Mouse (Mus musculus) gastrocnemius, adult 2 months (tissue): ENCODE data around the gene Itgb4. TPM values are rescaled to one million over a fixed set of nuclear protein-coding genes. Genes with fewer than 3 reads are reported as not detected.

ENCODE experiments used
- DNase-seq: peaks from one replicate; pipeline ENCODE4 v3.0.0; 2022
- H3K27ac ChIP-seq: fragments of 200-600 bp; 2 replicates; pipeline ENCODE4 v1.8.1; 2022; ENCODE audit warnings: mild to moderate bottlenecking
- H3K4me3 ChIP-seq: fragments of 200-600 bp; 2 replicates; pipeline ENCODE4 v1.8.1; 2022; ENCODE audit warnings: mild to moderate bottlenecking, moderate library complexity
- CTCF ChIP-seq: fragments of 200-600 bp; IDR thresholded peaks from 2 replicates; pipeline ENCODE4 v1.8.1; 2022; ENCODE audit warnings: antibody characterized with exemption, mild to moderate bottlenecking, moderate library complexity
- intact Hi-C: fragments of 180-260 bp; cut with DNase I; formaldehyde crosslinking; loops from one replicate; pipeline ENCODE4 v1.15.1; 2025
- total RNA-seq, 2 experiments: library from RNA; stranded (reverse); gene quantifications; 2 replicates each; pipeline ENCODE4 v1.2.3; 2021

The Itgb4 gene
- total RNA-seq, 2 experiments from 2014 or later = 4.2 to 4.5 TPM

DNA sequence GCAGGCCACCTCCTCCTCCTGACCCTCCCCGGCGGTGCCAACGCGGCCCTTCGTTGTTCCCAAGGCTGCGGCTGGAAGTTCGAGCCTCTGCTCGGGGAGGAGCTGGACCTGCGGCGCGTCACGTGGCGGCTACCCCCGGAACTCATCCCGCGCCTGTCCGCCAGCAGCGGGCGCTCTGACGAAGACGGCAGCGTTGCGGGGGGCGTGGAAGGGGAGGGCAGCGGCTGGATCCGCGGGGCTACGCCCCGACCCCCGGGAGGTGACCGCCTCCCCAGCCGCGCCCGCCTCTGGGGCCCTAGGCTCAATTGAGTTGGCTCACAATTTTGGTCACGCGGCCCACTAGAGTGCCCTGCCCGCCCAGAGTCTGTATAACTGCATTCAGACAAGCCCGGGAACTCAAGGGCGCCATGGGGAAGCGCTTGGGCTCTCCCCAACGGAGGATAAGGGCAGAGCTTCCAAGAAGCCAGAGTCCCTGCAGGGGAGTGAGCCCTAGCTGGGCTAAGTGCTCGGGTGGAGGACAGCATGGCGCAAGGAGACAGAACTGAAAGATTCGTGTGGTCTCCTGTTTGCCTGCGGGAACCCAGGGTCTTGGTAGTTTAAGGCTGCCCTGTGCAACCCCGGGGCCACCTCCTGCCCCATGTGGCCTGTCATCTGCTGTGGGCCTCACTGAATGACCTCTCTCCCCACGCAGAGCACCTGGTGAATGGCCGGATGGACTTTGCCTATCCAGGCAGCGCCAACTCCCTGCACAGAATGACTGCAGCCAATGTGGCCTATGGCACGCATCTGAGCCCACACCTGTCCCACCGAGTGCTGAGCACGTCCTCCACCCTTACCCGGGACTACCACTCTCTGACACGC is 30.6 kb downstream of the Itgb4 start:
- intact Hi-C loops = no loop called here
- peak overlapping the region; percentile 65 for H3K4me3 ChIP-seq
- peak; percentile 90 for DNase-seq
- TF ChIP-seq CTCF = peak; percentile 66
- peak overlapping the region; percentile 80 for H3K27ac ChIP-seq

DNA sequence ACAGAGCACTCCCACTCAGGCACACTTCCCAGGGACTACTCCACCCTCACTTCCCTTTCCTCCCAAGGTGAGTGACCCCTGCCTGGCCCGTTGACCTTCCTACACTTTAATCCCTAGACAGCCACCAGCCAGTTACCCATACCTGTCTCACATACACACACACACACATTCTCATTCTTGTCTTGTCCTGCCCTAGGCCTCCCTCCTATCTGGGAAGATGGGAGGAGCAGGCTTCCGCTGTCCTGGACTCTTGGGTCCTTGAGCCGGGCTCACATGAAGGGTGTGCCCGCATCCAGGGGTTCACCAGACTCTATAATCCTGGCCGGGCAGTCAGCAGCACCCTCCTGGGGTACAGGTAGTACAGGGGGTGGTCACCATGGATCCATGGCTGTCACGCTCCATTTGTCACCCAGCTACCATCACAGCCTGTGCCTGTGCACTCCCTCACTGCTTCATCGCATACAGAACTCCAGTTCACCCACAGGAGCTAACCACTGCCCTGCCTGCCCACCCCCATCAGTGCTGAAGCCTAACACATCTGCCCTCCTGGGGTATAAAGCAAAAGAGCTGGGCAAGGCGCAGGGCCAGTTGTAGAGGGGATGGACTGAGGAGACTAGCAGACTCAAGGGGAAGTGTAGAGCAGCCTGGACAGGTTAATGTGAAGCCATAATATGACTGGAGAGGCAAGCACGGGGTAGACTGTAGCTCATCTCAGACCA is 31.4 kb downstream of the Itgb4 start:
- no peak for DNase-seq
- TF ChIP-seq CTCF = no peak
- peak overlapping the region; percentile 65; the same call in 1 of the 2 replicates for H3K4me3 ChIP-seq
- peak overlapping the region; percentile 80 for H3K27ac ChIP-seq
- intact Hi-C loops = no loop called here

DNA sequence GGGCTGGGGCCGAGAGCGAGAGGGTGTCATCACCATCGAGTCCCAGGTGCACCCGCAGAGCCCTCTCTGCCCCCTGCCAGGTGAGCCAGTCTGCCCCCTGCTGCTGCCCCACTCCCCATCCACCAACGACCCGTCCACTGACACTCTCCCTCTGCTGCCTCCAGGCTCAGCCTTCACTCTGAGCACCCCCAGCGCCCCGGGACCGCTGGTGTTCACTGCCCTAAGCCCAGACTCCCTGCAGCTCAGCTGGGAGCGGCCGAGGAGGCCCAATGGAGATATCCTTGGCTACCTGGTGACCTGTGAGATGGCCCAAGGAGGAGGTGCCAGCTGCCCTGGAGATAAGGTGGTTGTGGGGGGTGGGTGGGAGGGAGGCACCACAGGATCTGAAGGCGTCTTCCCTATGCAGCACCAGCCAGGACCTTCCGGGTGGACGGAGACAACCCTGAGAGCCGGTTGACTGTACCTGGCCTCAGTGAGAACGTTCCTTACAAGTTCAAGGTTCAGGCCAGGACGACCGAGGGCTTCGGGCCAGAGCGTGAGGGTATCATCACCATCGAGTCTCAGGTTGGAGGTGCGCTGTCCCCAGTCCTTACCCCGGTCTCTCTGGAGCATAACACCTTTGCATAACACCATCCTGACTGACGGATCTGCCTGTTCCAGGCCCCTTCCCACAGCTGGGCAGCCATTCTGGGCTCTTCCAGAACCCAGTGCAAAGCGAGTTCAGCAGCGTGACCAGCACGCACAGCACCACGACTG is 32.8 kb downstream of the Itgb4 start:
- no peak for DNase-seq
- Histone ChIP-seq H3K27ac (no peak overlapping the region), H3K4me3 (no peak overlapping the region)
- TF ChIP-seq CTCF = no peak
- intact Hi-C loops = no loop called here

DNA sequence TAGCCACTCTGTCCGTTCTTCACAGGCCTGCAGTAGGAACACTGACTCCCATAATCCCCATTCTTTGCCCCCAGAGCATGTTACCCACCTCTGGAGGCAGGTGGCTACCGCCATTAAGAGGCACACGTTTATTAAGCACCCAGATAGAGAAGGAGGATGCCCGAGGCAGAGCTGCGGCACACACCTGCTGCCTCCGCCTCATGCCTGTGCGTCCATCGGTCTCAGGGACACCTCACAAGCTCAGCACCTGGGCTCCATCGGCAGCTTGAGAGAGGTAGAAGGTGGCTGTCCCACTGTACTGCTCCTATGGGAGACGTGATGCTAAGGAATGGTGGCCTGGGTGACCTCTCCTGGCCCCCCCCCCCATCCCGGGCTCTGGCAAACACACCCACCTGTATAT is 33.9 kb downstream of the Itgb4 start:
- TF ChIP-seq CTCF = no peak
- intact Hi-C loops = no loop called here
- DNase-seq = no peak

DNA sequence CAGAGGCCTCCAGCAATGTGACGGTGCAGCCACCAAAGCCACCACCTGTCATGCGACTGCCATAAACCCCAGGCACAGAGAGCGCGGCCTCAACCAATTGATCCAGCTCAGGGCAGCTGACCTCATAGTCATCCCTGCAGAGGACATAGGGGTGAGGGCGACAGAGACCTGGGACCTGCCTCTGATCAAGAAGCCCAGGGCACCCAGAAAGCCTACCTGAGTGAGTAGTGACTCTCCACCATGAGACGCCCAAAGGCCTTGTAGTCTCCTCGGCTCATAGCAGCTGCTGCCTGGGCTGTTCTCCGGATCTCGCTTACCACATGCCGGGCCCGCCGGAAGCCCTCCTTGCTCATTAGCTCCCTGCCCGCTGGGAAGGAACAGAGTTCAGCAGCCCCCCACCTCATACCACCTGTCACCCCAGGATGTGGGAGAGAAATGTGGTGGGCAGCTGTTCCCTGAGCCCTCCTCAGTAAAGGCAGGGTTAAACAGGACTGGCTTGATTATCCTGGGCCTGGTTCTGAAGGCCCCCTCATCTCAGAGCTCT is 34.4 kb downstream of the Itgb4 start:
- no peak for DNase-seq
- TF ChIP-seq CTCF = no peak
- H3K4me3 ChIP-seq = no peak overlapping the region
- no peak overlapping the region for H3K27ac ChIP-seq
- intact Hi-C loops = no loop called here

More for the DNA sequence above, 33.9 kb downstream of the Itgb4 start:
- no peak overlapping the region for H3K4me3 ChIP-seq
- no peak overlapping the region for H3K27ac ChIP-seq

DNA sequence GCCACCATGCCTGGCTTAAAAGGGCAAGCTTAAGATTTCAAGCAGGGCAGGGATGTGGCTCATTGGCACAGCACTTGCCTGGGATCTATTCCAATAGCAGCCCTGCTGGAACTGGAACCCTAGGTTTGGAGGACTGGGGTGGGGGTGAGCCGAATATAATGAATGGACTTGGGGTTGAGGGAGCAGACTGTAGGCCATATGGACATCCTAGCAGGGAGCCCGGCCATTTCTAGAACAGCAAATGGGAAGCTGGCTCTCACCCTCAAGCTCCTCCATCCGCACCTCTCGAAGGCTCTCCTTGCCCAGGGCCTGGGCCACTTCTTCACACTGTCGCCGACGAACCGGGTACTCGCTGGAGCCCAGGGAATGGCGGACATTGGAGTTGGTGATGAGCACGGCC is 35.2 kb downstream of the Itgb4 start:
- H3K27ac ChIP-seq = no peak overlapping the region
- H3K4me3 ChIP-seq = no peak overlapping the region
- no peak for TF ChIP-seq CTCF
- DNase-seq = no peak
- intact Hi-C loops = no loop called here

DNA sequence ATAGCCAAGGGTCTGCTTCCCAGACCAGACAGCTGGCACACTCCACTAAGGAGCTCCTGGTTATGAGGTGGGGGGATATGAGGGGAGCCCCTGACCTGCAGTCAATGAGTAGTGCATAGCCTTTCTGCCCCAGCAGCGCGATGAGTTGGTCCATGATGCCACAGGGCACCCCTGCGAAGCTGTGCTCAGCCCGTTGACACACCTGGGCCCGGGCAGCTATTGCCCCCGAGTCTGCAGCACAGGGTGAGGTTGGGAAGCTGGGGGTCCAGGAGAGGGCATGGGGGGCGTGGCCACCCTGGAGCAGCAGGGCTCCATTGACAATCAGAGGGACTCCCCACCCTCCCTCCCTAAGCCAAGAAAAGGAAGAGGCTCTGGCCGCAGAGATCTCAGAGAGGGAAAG is 35.6 kb downstream of the Itgb4 start:
- DNase-seq = no peak
- TF ChIP-seq CTCF = no peak
- no peak overlapping the region for H3K27ac ChIP-seq
- intact Hi-C loops = no loop called here
- H3K4me3 ChIP-seq = no peak overlapping the region

DNA sequence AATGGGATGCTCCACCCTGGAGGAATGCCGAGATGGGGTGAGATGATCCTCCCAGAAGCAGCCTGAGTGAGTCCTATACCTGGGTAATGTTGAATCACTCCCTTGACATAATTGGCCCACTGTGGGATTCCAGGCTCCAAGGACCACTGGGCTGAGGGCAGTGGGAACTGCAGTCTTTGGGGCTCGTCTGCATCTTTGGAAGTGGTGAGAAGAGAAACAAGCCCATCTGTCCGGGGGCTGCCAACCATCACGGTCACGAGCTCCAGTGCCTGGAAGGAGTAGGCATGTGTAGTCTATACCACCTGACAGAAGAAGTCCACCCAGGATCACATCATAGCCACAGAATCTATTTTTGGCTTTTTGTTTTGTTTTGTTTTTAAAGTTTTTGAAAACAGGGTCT is 36.4 kb downstream of the Itgb4 start:
- intact Hi-C loops = no loop called here
- no peak overlapping the region for H3K27ac ChIP-seq

DNA sequence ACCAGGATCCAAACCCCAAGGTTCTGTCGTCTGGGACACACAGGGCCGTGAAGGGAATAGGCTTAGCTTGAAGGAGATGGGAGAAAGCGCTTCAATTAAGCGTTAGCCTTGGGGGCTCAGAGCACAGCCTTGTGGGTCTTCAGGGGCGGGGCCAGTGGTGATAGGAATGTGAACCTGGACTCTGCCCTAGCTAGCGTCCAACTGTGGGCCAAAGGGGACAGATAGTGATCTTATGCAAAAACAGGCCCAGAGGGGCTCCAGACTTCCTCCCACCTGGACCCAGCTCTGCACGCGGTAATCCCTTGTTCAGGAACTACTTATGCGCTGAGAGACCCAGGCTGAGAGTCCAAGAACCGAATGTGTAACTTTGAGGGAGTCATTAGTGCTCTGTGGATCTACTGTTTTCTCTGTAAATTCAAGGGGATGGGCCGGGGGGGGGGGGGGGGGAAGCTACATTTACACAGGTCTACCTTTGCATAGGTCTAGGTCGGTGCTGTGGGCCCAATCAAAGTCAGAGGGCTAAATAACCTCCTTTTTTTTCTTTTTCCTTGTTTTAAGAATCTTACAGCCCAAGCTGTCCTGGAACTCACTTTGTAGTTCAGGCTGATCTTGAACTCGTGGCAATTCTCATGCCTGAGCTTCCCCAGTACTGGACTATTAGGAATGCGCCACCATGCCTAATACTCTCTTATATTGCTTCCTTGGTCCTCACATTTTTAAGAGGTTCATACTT is 37.2 kb downstream of the Itgb4 start:
- no peak for TF ChIP-seq CTCF
- H3K27ac ChIP-seq = peak overlapping the region; percentile 83
- intact Hi-C loops = no loop called here
- peak overlapping the region; percentile 72 for H3K4me3 ChIP-seq
- no peak for DNase-seq

More for the DNA sequence above, 36.4 kb downstream of the Itgb4 start:
- no peak for DNase-seq
- no peak overlapping the region for H3K4me3 ChIP-seq
- no peak for TF ChIP-seq CTCF

DNA sequence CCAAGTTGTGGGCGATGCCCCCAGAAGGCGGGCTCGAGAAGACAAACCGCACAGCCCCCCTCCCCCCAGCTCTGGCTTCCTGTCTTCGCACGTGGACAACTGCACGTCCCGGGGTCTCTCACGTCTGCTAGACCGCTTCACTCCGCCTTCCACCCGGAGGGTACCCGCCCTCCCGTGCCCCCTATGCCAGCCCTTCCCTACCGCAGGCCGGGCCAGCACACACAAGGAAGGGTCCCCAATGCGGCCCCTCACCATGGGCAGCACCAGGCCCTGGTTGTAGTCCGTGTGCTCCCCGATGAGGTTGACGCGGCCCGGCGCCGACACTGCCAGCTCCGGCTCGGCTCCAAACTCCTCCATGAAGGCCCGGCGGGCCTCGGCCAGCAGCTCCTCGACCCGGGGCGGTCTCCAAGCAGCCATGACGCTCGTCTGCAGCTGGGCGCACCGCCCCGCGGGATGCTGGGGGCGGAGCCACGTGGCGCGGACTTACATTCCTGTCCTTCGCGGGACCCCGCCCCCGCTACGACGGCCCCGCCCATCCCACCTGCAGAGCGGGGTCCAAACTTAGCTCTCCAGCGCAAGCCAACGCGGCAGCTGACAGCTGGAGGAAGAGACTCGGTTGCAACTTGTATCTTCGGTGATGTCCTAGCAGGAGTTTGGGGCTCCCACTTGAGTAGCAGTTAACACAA is 37.9 kb downstream of the Itgb4 start, which contains the start of gene Galk1:
Gene Galk1, minus strand, starts transcription at position 458 of the 686 bp plus-strand sequence.
- H3K27ac ChIP-seq = peak within 1 kb of the TSS; percentile 83
- peak; percentile 93 for DNase-seq
- no peak for TF ChIP-seq CTCF
- intact Hi-C loops = no loop called here
- H3K4me3 ChIP-seq = peak within 1 kb of the TSS; percentile 72

DNA sequence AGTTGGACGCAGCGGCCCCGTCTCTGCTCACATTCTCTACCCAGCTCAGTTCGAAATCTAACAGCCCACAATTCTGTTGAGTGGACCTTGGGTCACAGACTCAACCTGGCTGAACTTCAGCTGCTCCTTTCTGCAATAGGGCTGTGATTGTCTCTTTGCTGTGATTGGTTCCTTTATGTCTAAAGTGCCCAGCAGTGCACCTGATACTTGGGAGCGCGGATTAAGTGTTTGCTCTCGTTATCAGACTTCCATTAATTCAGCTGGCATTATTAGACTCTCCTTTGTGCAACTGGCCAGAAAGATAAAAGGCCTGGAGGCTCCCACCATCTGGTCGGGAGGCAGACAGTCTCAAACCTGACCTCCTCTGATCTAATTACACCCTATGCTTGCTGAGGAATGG is 40.3 kb downstream of the Itgb4 start:
- no peak for TF ChIP-seq CTCF
- intact Hi-C loops = no loop called here
- Histone ChIP-seq H3K4me3 (no peak overlapping the region), H3K27ac (no peak overlapping the region)
- no peak for DNase-seq
